Mouse (Mus musculus) CH12.LX (cell line): ENCODE measurements around the gene Agap3. TPM values are rescaled to one million over a fixed set of nuclear protein-coding genes. Genes with fewer than 3 reads are reported as not detected.

Experiments
- DNase-seq: peaks from one replicate; pipeline ENCODE4 v3.0.0-alpha.2; 2013; ENCODE audit errors: extremely low read depth
- H3K27ac ChIP-seq: 2 replicates; pipeline ENCODE4 v1.5.1; 2012; ENCODE audit warnings: low read depth, mild to moderate bottlenecking, control low read depth, moderate library complexity; ENCODE audit not compliant: insufficient read depth
- H3K27me3 ChIP-seq: replicated peaks from 2 replicates; pipeline ENCODE3; 2012; ENCODE audit warnings: inconsistent platforms
- H3K36me3 ChIP-seq, 2 experiments: replicated peaks in 1 of 2; 2 replicates each; pipeline versions ENCODE3 to v1.6.1; 2012; ENCODE audit warnings: inconsistent platforms in 1 of 2, low read length in 1 of 2, mild to moderate bottlenecking in 1 of 2, mixed read lengths in 1 of 2, moderate library complexity in 1 of 2; ENCODE audit not compliant: control insufficient read depth in 1 of 2, insufficient read depth in 1 of 2
- H3K4me1 ChIP-seq, 2 experiments: 2 replicates each; pipeline ENCODE4 v1.6.1; 2012; ENCODE audit warnings: inconsistent platforms in 1 of 2, moderate library complexity in 1 of 2; ENCODE audit not compliant: insufficient read depth in 2 of 2, control insufficient read depth in 1 of 2
- H3K4me2 ChIP-seq: 2 replicates; pipeline ENCODE4 v1.6.1; 2012; ENCODE audit warnings: low read depth, mild to moderate bottlenecking, control low read depth; ENCODE audit not compliant: poor library complexity, insufficient read depth, severe bottlenecking
- H3K4me3 ChIP-seq, 3 experiments: fragments of 150-350 bp in 1 of 3; sonication (generic) in 1 of 3; replicated peaks in 1 of 3; 2 replicates each; pipeline versions ENCODE3 to v1.5.1; 2011 to 2012; ENCODE audit warnings: low read depth in 2 of 3, low read length in 2 of 3, mild to moderate bottlenecking in 2 of 3, moderate library complexity in 2 of 3, control low read depth in 1 of 3, improper control_type of control experiment in 1 of 3, inconsistent platforms in 1 of 3, mixed read lengths in 1 of 3; ENCODE audit not compliant: poor library complexity in 1 of 3
- H3K79me2 ChIP-seq: replicated peaks from 2 replicates; pipeline ENCODE4 v1.6.1; 2012; ENCODE audit warnings: mild to moderate bottlenecking, moderate library complexity; ENCODE audit not compliant: control insufficient read depth, poor library complexity, insufficient read depth, severe bottlenecking; ENCODE audit errors: extremely low read depth
- H3K9ac ChIP-seq: 2 replicates; pipeline ENCODE4 v1.6.1; 2012; ENCODE audit warnings: low read depth, mild to moderate bottlenecking, control low read depth, moderate library complexity; ENCODE audit not compliant: insufficient read depth
- H3K9me3 ChIP-seq: replicated peaks from 2 replicates; pipeline ENCODE3; 2012; ENCODE audit warnings: low read length, inconsistent platforms, mixed read lengths
- BHLHE40 ChIP-seq: IDR thresholded peaks from 2 replicates; pipeline ENCODE4 v1.6.1; 2011; ENCODE audit warnings: mild to moderate bottlenecking, low read depth, low read length, improper control_type of control experiment
- CHD1 ChIP-seq: IDR thresholded peaks from 2 replicates; pipeline ENCODE4 v1.6.1; 2012; ENCODE audit warnings: low read depth, low read length, improper control_type of control experiment, inconsistent platforms
- CHD2 ChIP-seq: IDR thresholded peaks from 2 replicates; pipeline ENCODE4 v1.6.1; 2011; ENCODE audit warnings: low read length, improper control_type of control experiment
- E2F4 ChIP-seq: IDR thresholded peaks from 2 replicates; pipeline ENCODE4 v1.6.1; 2011; ENCODE audit warnings: low read depth, low read length, improper control_type of control experiment; ENCODE audit not compliant: insufficient replicate concordance
- ETS1 ChIP-seq: conservative IDR thresholded peaks from 2 replicates; pipeline ENCODE4 v1.6.1; 2012; ENCODE audit warnings: low read depth, mild to moderate bottlenecking, inconsistent platforms, low read length, improper control_type of control experiment, moderate library complexity
- GABPA ChIP-seq: IDR thresholded peaks from 2 replicates; pipeline ENCODE4 v1.6.1; 2012; ENCODE audit warnings: low read depth, low read length, improper control_type of control experiment, inconsistent platforms; ENCODE audit not compliant: insufficient replicate concordance
- IRF4 ChIP-seq: IDR thresholded peaks from 2 replicates; pipeline ENCODE4 v1.6.1; 2014; ENCODE audit warnings: low read depth, mild to moderate bottlenecking, inconsistent platforms, low read length, improper control_type of control experiment
- MYC ChIP-seq: IDR thresholded peaks from 2 replicates; pipeline ENCODE4 v1.6.1; 2011; ENCODE audit warnings: low read depth, mild to moderate bottlenecking, improper control_type of control experiment, low read length
- NELFE ChIP-seq: IDR thresholded peaks from 2 replicates; pipeline ENCODE4 v1.6.1; 2011; ENCODE audit warnings: low read depth, low read length, improper control_type of control experiment
- NRF1 ChIP-seq: IDR thresholded peaks from 2 replicates; pipeline ENCODE4 v1.6.1; 2014; ENCODE audit warnings: low read depth, mild to moderate bottlenecking, inconsistent platforms, low read length, improper control_type of control experiment, moderate library complexity
- PAX5 ChIP-seq: IDR thresholded peaks from 2 replicates; pipeline ENCODE4 v1.6.1; 2012; ENCODE audit warnings: low read length, inconsistent platforms, mixed read lengths
- POLR2A ChIP-seq: IDR thresholded peaks from 2 replicates; pipeline ENCODE4 v1.6.1; 2011; ENCODE audit warnings: low read depth, mild to moderate bottlenecking, improper control_type of control experiment, low read length
- POLR2AphosphoS2 ChIP-seq: IDR thresholded peaks from 2 replicates; pipeline ENCODE4 v1.6.1; 2011; ENCODE audit warnings: low read depth, low read length, improper control_type of control experiment
- RCOR1 ChIP-seq: conservative IDR thresholded peaks from 2 replicates; pipeline ENCODE4 v1.6.1; 2012; ENCODE audit warnings: low read depth, mild to moderate bottlenecking, inconsistent platforms, low read length, improper control_type of control experiment
- SMC3 ChIP-seq: IDR thresholded peaks from 2 replicates; pipeline ENCODE4 v1.6.1; 2011; ENCODE audit warnings: low read depth, low read length, improper control_type of control experiment
- UBTF ChIP-seq: IDR thresholded peaks from 2 replicates; pipeline ENCODE4 v1.6.1; 2012; ENCODE audit warnings: low read depth, mild to moderate bottlenecking, inconsistent platforms, low read length, improper control_type of control experiment, moderate library complexity
- ZC3H11A ChIP-seq: IDR thresholded peaks from 2 replicates; pipeline ENCODE4 v1.6.1; 2012; ENCODE audit warnings: low read depth, mild to moderate bottlenecking, inconsistent platforms, low read length, improper control_type of control experiment
- ZKSCAN1 ChIP-seq: IDR thresholded peaks from 2 replicates; pipeline ENCODE4 v1.6.1; 2012; ENCODE audit warnings: low read depth, inconsistent platforms, low read length, improper control_type of control experiment, borderline replicate concordance
- ZMIZ1 ChIP-seq: IDR thresholded peaks from 2 replicates; pipeline ENCODE4 v1.6.1; 2012; ENCODE audit warnings: low read depth, mild to moderate bottlenecking, inconsistent platforms, low read length, improper control_type of control experiment
- ZNF384 ChIP-seq: IDR thresholded peaks from 2 replicates; pipeline ENCODE4 v1.6.1; 2012; ENCODE audit warnings: low read depth, low read length, improper control_type of control experiment, inconsistent platforms
- dilution Hi-C: fragments of 300-500 bp; cut with MboI; formaldehyde crosslinking; loops from 2 replicates; pipeline ENCODE4 v1.14.3; 2020; ENCODE audit warnings: low sequenced_read_pairs; ENCODE audit not compliant: extremely low pct_unique_long_range_greater_than_20kb, extremely low pct_ligation_motif_present
- in situ Hi-C: fragments of 300-500 bp; cut with MboI; formaldehyde crosslinking; loops from 3 replicates; pipeline ENCODE4 v1.14.3; 2019; ENCODE audit warnings: low sequenced_read_pairs, low pct_ligation_motif_present, low pct_unique_long_range_greater_than_20kb, mixed read lengths
- polyA plus RNA-seq: library from polyadenylated mRNA; unstranded; fragments of >175 nt; gene quantifications from 2 replicates; pipeline ENCODE4 v1.2.1, GENCODE M21; 2012; ENCODE audit warnings: low read depth; ENCODE audit not compliant: insufficient read length
- total RNA-seq, 2 experiments: library from RNA; depleted of rRNA; stranded (reverse); fragments of 300-350 nt in 1 of 2; fragments of >200 nt in 1 of 2; gene quantifications; 2 replicates each; pipeline ENCODE4 v1.2.3; 2012 to 2014

Agap3 gene
- total and polyA plus RNA-seq, 3 experiments, result 15.4 to 43.5 (median 38.0) TPM

- peaks cover 34 to 61% of the 10 kb centered on the region in 2 experiments for H3K36me3 ChIP-seq
- peaks cover 0 to 20% of the 10 kb centered on the region in 2 experiments; a peak in 2 of 4 replicates for H3K4me1 ChIP-seq
- no peaks in the 10 kb centered on the region for H3K79me2 ChIP-seq
- no peaks in the 10 kb centered on the region for H3K9me3 ChIP-seq
- in situ Hi-C loops, result no loop called here
- dilution Hi-C loops, result no loop called here
- no peak overlapping the region for H3K27ac ChIP-seq
- H3K4me3 ChIP-seq, result no peak overlapping the region
- no peaks in the 10 kb centered on the region for H3K27me3 ChIP-seq
- H3K4me2 ChIP-seq, result no peak overlapping the region
- TF ChIP-seq NRF1 (no peak), GABPA (no peak), SMC3 (no peak), E2F4 (no peak), ZC3H11A (no peak), UBTF (no peak), RCOR1 (no peak), ZNF384 (no peak), CHD1 (no peak), BHLHE40 (no peak), ETS1 (no peak), MYC (no peak), IRF4 (no peak), ZMIZ1 (no peak), POLR2A (no peak), POLR2AphosphoS2 (no peak), PAX5 (no peak), ZKSCAN1 (no peak), NELFE (no peak), CHD2 (no peak)
- no peak for DNase-seq
- H3K9ac ChIP-seq, result no peak overlapping the region
Measured at GRCm38 (mm10) chr5:24502786-24503185, 50.8 kb downstream of the Agap3 start.

- H3K79me2 ChIP-seq, result no peaks in the 10 kb centered on the region
- TF ChIP-seq NELFE (no peak), ZNF384 (no peak)
- H3K4me2 ChIP-seq, result no peak overlapping the region
- dilution Hi-C loops, result no loop called here
- H3K4me3 ChIP-seq, result no peak overlapping the region
- H3K36me3 ChIP-seq, result peaks cover 16 to 34% of the 10 kb centered on the region in 2 experiments
- no peaks in the 10 kb centered on the region for H3K27me3 ChIP-seq
- no peak overlapping the region for H3K27ac ChIP-seq
- peak; percentile 21 for DNase-seq
- H3K9ac ChIP-seq, result no peak overlapping the region
- H3K9me3 ChIP-seq, result no peaks in the 10 kb centered on the region
- in situ Hi-C loops, result no loop called here
- H3K4me1 ChIP-seq, result peaks cover 0 to 20% of the 10 kb centered on the region in 2 experiments; a peak in 2 of 4 replicates
Measured at GRCm38 (mm10) chr5:24505513-24505912, 53.5 kb downstream of the Agap3 start.
